Mouse (Mus musculus) hindbrain, embryonic 10.5 days (tissue): ENCODE results near the gene Mgat1. TPM values are rescaled to one million over a fixed set of nuclear protein-coding genes. Genes with fewer than 3 reads are reported as not detected.

Source experiments
- DNase-seq: peaks from one replicate; pipeline ENCODE4 v3.0.0-alpha.2; 2017; ENCODE audit warnings: low spot score
- H3K27ac ChIP-seq: fragments of 300-500 bp; sonication (generic); 2 replicates; pipeline ENCODE4 v1.5.1; 2016; ENCODE audit warnings: mild to moderate bottlenecking, moderate library complexity
- H3K27me3 ChIP-seq: fragments of 300-500 bp; sonication (generic); 2 replicates; pipeline ENCODE4 v1.6.1; 2016; ENCODE audit warnings: mild to moderate bottlenecking; ENCODE audit not compliant: poor library complexity, insufficient read depth, severe bottlenecking
- H3K36me3 ChIP-seq: fragments of 300-500 bp; sonication (generic); 2 replicates; pipeline ENCODE4 v1.6.1; 2016; ENCODE audit warnings: mild to moderate bottlenecking, moderate library complexity
- H3K4me1 ChIP-seq: fragments of 300-500 bp; sonication (generic); replicated peaks from 2 replicates; pipeline ENCODE4 v1.6.1; 2016; ENCODE audit warnings: mild to moderate bottlenecking
- H3K4me3 ChIP-seq: fragments of 300-500 bp; sonication (generic); 2 replicates; pipeline ENCODE4 v1.5.1; 2016; ENCODE audit warnings: mild to moderate bottlenecking, moderate library complexity
- H3K9me3 ChIP-seq: fragments of 300-500 bp; sonication (generic); 2 replicates; pipeline ENCODE4 v1.6.1; 2016; ENCODE audit warnings: mild to moderate bottlenecking, moderate library complexity
- WGBS: fragments of 180-500 bp; shearing (Covaris S2); methylation state at CpG from one replicate; pipeline ENCODE4 v1.1.7; 2016; 5-methylcytosine and 5-hydroxymethylcytosine counted together
- polyA plus RNA-seq: library from polyadenylated mRNA; unstranded; fragments of >200 nt; fragmentation: Nextera tagmentation; extraction: Ambion mirVana; gene quantifications from 2 replicates; pipeline ENCODE4 v1.2.1, GENCODE M21; 2016

The Mgat1 gene
- polyA plus RNA-seq, 1 experiment from 2014 or later: 39.9 TPM

DNA sequence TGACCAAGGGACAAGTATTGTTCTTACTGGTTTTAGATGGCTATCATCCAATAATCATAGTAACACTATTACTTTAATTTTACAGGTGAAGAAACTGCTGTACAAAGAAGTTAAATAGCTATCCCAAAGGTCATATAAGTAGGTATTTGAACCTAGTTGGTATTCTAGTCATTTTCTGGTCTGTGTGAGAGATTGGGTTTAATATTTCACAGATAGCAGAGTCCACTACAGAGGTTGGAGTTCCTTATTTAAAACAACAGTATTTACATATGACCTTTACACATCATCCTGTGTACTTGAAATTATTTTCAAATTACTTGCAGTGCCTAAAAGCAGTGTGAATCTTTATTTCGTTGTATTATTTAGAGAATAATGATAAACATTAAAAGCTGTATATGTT lies 30.5 kb upstream of the Mgat1 start:
- Histone ChIP-seq H3K36me3 (peaks cover 70% of the 10 kb centered on the region), H3K27ac (no peak overlapping the region), H3K4me1 (no peaks in the 10 kb centered on the region), H3K4me3 (no peak overlapping the region), H3K27me3 (no peaks in the 10 kb centered on the region), H3K9me3 (no peaks in the 10 kb centered on the region)
- DNase-seq: no peak
- 96% methylated on average over 1 of the region's 1 CpGs for WGBS

DNA sequence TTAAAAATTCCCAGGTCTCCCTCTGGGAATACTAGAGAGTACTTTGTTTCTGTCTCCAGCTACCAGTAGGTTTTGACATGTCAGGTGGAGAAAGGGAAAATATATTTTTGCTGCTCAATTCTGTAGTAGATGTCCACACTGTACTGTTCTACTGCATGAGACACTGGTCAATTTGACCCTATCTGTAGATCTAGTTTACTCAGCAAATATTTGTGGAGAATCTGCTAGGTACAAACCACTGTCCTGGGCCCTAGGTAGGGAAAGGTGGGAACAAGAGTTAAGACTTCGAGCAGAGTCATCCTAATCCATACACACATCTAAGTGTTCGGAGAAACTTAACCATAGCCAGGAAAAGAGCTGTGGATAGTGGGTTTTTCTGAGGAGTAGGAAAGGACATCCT lies 24.7 kb upstream of the Mgat1 start:
- H3K4me3 ChIP-seq: no peak overlapping the region
- no peaks in the 10 kb centered on the region for H3K9me3 ChIP-seq
- H3K27ac ChIP-seq: no peak overlapping the region
- H3K36me3 ChIP-seq: peaks cover 48% of the 10 kb centered on the region
- no peak for DNase-seq
- no peaks in the 10 kb centered on the region for H3K4me1 ChIP-seq
- H3K27me3 ChIP-seq: no peaks in the 10 kb centered on the region
- 94% methylated on average over 2 of the region's 2 CpGs for WGBS

DNA sequence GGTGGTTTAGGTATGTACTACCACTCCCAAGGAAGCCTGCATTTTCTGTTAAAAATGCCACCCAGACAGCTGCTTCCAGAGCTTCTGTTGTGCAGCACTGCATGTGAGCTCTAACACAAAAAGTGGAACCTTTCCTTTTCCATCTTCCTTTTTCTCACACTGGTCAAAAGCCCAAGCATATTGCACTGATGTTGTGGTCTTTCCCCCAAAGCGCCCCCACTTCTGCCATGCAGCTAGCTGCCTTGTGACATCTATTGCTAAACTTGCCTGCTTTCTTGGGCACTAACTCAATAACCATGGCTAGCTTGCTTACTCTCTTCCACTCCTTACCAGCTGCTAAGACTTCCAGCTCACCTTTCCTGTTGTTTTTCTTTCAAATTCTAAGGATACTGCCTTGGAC lies 19.5 kb upstream of the Mgat1 start:
- Histone ChIP-seq H3K27ac (no peak overlapping the region), H3K36me3 (0 out of 2 replicates have a peak, but pooled peaks cover 3% of the 10 kb centered on the region), H3K9me3 (no peaks in the 10 kb centered on the region), H3K4me1 (no peaks in the 10 kb centered on the region), H3K27me3 (no peaks in the 10 kb centered on the region), H3K4me3 (no peak overlapping the region)
- no peak for DNase-seq
- 76% methylated on average over 1 of the region's 1 CpGs for WGBS

DNA sequence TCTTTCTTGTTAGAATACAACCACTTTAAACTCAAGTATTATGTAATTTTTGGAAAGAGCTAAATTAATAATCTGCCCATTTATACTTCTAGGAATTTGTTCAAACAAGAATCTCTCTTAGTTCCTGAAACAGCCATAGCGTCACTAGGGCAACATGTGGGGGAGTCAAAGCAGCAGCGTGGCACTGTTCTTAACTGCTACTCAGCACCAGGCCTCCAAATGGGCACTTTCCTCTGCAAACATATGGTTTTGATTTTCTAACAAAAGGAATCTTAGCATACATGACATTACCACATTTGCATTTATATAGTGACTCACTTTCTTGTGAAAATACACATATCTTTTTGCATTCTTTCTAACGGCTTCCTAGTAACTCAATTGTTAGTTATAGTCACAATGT lies 11.2 kb upstream of the Mgat1 start:
- Histone ChIP-seq H3K4me3 (no peak overlapping the region), H3K9me3 (no peaks in the 10 kb centered on the region), H3K4me1 (no peaks in the 10 kb centered on the region), H3K27me3 (no peaks in the 10 kb centered on the region), H3K36me3 (no peaks in the 10 kb centered on the region), H3K27ac (no peak overlapping the region)
- no peak for DNase-seq
- WGBS: 75% methylated on average over 3 of the region's 3 CpGs

DNA sequence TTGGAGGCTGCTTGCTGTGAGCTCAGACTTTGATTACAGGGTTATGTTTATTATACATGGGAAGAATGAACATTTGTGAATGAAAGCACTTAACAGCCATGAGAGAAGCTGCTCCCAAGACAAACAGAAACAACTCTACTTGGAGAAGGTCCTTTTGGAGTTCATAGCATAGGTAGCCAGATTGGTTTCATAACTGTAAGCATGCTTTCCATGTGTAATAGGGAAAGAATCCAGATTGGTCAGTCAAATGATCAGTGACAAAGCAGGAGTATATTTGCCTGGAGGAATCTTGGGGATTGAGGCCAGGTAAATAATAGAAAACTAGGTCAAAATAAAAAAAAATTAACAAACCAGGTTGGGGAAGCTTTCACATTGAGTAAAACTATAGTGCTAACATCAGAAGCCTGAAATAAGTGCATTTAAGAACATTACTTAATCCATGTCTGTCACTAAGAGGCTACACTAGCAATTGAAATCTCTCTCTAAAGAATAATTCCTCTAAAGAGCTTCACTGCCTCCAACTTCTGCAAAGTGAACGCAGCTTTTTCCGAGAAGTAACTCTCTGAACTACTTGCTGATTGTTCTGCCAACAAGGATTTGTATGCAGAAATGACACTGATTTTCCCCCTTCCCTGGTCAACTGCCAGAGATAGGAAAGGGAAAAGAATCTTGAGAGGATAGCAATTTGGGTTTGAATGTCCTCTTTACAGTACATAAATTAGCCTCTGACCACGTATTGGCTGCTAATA lies 8.4 kb upstream of the Mgat1 start:
- Histone ChIP-seq H3K27me3 (no peaks in the 10 kb centered on the region), H3K4me1 (no peaks in the 10 kb centered on the region), H3K4me3 (no peak overlapping the region), H3K27ac (no peak overlapping the region), H3K9me3 (no peaks in the 10 kb centered on the region), H3K36me3 (no peaks in the 10 kb centered on the region)
- 74% methylated on average over 3 of the region's 3 CpGs for WGBS
- DNase-seq: no peak

DNA sequence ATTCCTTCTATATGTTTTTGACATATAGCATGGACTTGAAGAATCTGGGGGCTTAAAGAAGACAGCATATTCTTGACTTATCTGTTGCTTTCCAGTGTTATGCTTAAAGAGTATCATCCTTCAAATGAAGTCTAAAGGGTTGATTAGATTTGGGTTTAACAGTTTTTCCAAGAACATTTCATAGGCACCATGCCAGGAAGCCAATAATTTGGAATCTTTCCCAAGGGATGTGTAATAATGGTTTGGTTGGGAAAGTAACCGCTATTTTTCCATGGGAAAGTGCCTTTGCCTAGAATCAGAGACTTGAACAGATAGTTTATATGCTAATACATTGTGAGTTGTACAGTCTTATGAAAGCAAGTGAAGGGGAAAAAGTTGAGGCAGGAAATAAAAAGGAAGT lies 7.1 kb upstream of the Mgat1 start:
- DNase-seq: no peak
- H3K9me3 ChIP-seq: no peaks in the 10 kb centered on the region

DNA sequence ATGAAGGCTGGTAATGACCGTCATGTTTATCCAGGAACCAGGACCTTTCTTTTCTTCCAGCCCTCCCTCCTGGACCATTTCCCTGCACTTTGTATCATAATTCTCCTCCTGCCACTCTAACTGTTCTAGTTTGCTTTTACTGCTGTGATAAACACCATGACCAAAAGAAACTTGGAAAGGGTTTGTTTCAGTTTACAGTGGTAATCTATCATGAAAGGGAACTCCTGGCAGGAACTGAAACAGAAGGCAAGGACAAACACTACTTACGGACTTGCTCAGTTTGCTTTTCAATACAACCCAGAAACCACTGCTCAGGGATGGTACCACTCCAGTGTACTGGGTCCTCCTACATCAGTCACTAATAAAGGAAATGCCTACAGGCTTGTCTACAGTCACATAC lies 6.5 kb upstream of the Mgat1 start:
- Histone ChIP-seq H3K9me3 (no peaks in the 10 kb centered on the region), H3K36me3 (no peaks in the 10 kb centered on the region), H3K4me3 (no peak overlapping the region), H3K27me3 (no peaks in the 10 kb centered on the region), H3K4me1 (no peaks in the 10 kb centered on the region), H3K27ac (no peak overlapping the region)
- no peak for DNase-seq
- WGBS: 87% methylated on average over 2 of the region's 2 CpGs

More for the DNA sequence above, 7.1 kb upstream of the Mgat1 start:
- no peaks in the 10 kb centered on the region for H3K36me3 ChIP-seq
- H3K27ac ChIP-seq: no peak overlapping the region
- H3K27me3 ChIP-seq: no peaks in the 10 kb centered on the region
- H3K4me1 ChIP-seq: no peaks in the 10 kb centered on the region
- 81% methylated on average over 1 of the region's 1 CpGs for WGBS
- no peak overlapping the region for H3K4me3 ChIP-seq

DNA sequence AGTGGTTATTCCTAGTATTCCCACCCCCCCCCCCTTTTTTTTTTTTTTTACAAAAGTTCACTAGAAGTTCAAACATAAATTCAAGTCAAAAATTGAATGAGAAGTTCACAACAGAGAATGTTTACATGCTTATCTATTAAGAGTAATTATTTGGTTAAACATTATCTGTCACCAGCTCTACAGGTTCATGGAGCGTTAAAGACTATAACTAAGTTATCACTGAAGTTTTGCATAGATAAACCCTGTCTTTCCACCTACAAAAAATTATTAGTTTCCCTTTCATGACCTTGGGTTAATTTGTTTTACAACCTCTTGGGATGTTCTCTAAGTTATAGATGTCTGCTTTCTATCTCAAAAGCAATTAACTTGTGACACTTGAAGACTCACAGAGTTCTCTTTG lies 3.7 kb upstream of the Mgat1 start:
- H3K27me3 ChIP-seq: no peaks in the 10 kb centered on the region
- no peaks in the 10 kb centered on the region for H3K36me3 ChIP-seq
- peaks cover 19% of the 10 kb centered on the region for H3K4me1 ChIP-seq
- 98% methylated on average over 1 of the region's 1 CpGs for WGBS
- H3K27ac ChIP-seq: no peak overlapping the region
- H3K9me3 ChIP-seq: no peaks in the 10 kb centered on the region
- no peak for DNase-seq
- H3K4me3 ChIP-seq: no peak overlapping the region

DNA sequence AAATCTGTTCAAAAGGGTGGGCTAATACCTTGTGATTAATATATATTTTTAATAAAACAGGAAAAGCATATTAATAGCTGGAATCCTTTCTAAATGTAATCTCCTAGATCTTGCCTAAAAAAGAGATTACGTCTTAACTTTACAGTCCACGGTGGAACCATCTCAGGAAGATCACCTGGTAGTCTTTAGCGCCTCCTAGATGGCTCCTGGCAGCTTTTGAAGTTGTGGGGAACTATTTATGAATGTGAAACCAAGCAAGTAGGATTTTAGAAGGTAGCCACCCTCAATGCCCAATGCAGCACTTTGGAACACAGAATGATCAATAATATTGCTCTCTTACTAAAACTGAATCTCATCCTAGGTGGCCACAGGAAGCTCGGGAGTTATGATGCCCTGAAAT lies 3.1 kb upstream of the Mgat1 start:
- Histone ChIP-seq H3K4me3 (no peak overlapping the region), H3K9me3 (no peaks in the 10 kb centered on the region), H3K4me1 (peaks cover 24% of the 10 kb centered on the region), H3K36me3 (no peaks in the 10 kb centered on the region), H3K27me3 (no peaks in the 10 kb centered on the region), H3K27ac (no peak overlapping the region)
- no peak for DNase-seq
- 85% methylated on average over 4 of the region's 4 CpGs for WGBS

DNA sequence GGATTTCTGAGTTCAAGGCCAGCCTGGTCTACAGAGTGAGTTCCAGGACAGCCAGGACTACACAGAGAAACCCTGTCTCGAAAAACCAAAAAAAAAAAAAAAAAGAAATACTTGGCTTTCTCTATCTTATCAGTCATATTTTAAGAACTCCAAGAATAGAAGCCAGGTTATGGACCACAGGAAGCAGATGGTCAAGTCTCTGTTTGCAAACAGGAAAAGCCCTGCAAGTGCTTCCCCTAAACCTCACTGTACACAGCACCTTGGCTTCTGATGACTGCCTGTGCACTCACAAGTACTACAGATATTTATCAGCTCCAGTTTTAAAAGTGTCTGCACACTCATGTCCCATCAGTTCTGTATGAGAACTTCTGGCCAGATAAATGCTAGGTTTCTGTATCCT lies 2.5 kb upstream of the Mgat1 start:
- Histone ChIP-seq H3K4me1 (peaks cover 26% of the 10 kb centered on the region), H3K27me3 (no peaks in the 10 kb centered on the region), H3K4me3 (no peak overlapping the region), H3K27ac (no peak overlapping the region), H3K9me3 (no peaks in the 10 kb centered on the region), H3K36me3 (no peaks in the 10 kb centered on the region)
- 78% methylated on average over 1 of the region's 1 CpGs for WGBS
- DNase-seq: no peak

DNA sequence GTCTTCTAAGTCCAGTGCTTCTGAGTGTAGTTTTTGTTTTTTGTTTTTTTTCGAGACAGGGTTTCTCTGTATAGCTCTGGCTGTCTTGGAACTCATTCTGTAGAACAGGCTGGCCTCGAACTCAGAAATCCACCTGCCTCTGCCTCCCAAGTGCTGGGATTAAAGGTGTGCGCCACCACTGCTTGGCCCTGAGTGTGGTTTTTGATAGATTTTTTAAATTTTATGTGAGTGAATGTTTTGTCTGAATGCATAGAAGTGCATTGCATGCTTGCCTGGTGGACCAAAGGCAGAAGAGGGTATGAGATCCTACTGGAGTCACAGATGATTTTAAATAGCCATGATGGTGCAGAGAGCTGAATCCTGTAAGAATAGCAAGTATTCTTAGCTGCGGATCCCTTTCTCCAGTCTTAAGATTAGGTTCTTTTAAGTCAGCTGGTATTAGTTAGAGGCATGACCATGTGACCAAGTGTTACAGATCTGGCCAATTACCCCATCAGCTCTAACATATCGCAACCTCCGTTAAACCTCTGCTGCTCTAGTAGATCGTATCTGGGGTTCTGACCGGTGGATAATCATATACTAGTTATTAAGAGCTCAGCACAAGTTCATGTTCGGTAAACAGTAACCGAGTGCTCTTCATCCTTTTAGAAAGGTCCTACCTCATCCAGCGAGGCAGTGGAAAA lies 906 bp upstream of the Mgat1 start:
- H3K36me3 ChIP-seq: no peaks in the 10 kb centered on the region
- no peaks in the 10 kb centered on the region for H3K9me3 ChIP-seq
- WGBS: 21% methylated on average over 11 of the region's 11 CpGs
- H3K27ac ChIP-seq: peak overlapping the region; percentile 89
- no peaks in the 10 kb centered on the region for H3K27me3 ChIP-seq
- H3K4me3 ChIP-seq: peak overlapping the region; percentile 67
- H3K4me1 ChIP-seq: peaks cover 36% of the 10 kb centered on the region
- no peak for DNase-seq

DNA sequence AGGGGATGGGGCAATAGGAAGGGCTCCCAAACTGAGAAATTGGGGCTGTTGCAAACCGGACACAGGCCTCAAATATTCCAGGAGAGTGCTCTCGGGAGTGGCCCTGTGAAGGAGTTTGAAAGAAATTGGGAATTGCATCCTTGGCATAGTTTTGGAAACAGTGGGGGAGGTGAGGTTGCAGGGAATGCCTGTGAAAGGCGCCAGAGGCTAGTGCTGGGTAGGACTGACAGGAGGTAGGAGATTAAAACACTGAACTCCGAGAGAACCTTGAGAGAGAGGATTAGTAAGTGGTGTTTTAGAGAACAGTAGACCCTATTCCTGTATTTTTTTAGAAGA lies 572 bp downstream of the Mgat1 start:
- Histone ChIP-seq H3K4me1 (peaks cover 46% of the 10 kb centered on the region), H3K36me3 (no peaks in the 10 kb centered on the region), H3K27me3 (no peaks in the 10 kb centered on the region), H3K4me3 (peak overlapping the region; percentile 67), H3K27ac (peak overlapping the region; percentile 89), H3K9me3 (no peaks in the 10 kb centered on the region)
- under 1% methylated on average over 4 of the region's 4 CpGs for WGBS
- no peak for DNase-seq

DNA sequence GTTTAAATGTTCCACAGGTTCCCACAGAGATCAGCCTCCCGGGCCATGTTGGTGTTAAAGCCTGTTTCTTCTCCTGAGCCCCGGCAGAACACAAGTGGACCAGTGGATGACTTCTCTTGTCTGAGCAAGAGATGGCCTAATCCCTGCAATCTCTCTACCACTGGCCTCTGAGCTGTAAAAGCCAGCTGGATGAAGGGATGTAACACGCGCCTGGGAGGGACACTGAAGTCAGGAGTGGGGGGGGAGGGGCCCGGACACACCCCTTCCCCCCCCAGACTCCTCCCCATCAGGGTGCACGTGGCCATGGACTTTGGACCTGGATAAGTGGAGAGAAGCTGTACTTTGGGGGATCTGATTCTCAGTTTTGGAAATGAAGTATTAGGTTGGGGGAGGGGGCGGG lies 1.2 kb downstream of the Mgat1 start:
- Histone ChIP-seq H3K36me3 (no peaks in the 10 kb centered on the region), H3K9me3 (no peaks in the 10 kb centered on the region), H3K27ac (peak overlapping the region; percentile 89), H3K27me3 (no peaks in the 10 kb centered on the region), H3K4me1 (peaks cover 52% of the 10 kb centered on the region), H3K4me3 (peak overlapping the region; percentile 67)
- DNase-seq: no peak
- WGBS: 17% methylated on average over 7 of the region's 7 CpGs
